Mouse (Mus musculus) CH12.LX (cell line): Measurements from ENCODE around the gene Pus7l. TPM values are rescaled to one million over a fixed set of nuclear protein-coding genes. Genes with fewer than 3 reads are reported as not detected.

Source experiments
- DNase-seq: peaks from one replicate; pipeline ENCODE4 v3.0.0-alpha.2; 2013; ENCODE audit errors: extremely low read depth
- H3K27ac ChIP-seq: 2 replicates; pipeline ENCODE4 v1.5.1; 2012; ENCODE audit warnings: low read depth, mild to moderate bottlenecking, control low read depth, moderate library complexity; ENCODE audit not compliant: insufficient read depth
- H3K27me3 ChIP-seq: replicated peaks from 2 replicates; pipeline ENCODE3; 2012; ENCODE audit warnings: inconsistent platforms
- H3K36me3 ChIP-seq, 2 experiments: replicated peaks in 1 of 2; 2 replicates each; pipeline versions ENCODE3 to v1.6.1; 2012; ENCODE audit warnings: inconsistent platforms in 1 of 2, low read length in 1 of 2, mild to moderate bottlenecking in 1 of 2, mixed read lengths in 1 of 2, moderate library complexity in 1 of 2; ENCODE audit not compliant: control insufficient read depth in 1 of 2, insufficient read depth in 1 of 2
- H3K4me1 ChIP-seq, 2 experiments: 2 replicates each; pipeline ENCODE4 v1.6.1; 2012; ENCODE audit warnings: inconsistent platforms in 1 of 2, moderate library complexity in 1 of 2; ENCODE audit not compliant: insufficient read depth in 2 of 2, control insufficient read depth in 1 of 2
- H3K4me2 ChIP-seq: 2 replicates; pipeline ENCODE4 v1.6.1; 2012; ENCODE audit warnings: low read depth, mild to moderate bottlenecking, control low read depth; ENCODE audit not compliant: poor library complexity, insufficient read depth, severe bottlenecking
- H3K4me3 ChIP-seq, 3 experiments: fragments of 150-350 bp in 1 of 3; sonication (generic) in 1 of 3; replicated peaks in 1 of 3; 2 replicates each; pipeline versions ENCODE3 to v1.5.1; 2011 to 2012; ENCODE audit warnings: low read depth in 2 of 3, low read length in 2 of 3, mild to moderate bottlenecking in 2 of 3, moderate library complexity in 2 of 3, control low read depth in 1 of 3, improper control_type of control experiment in 1 of 3, inconsistent platforms in 1 of 3, mixed read lengths in 1 of 3; ENCODE audit not compliant: poor library complexity in 1 of 3
- H3K79me2 ChIP-seq: replicated peaks from 2 replicates; pipeline ENCODE4 v1.6.1; 2012; ENCODE audit warnings: mild to moderate bottlenecking, moderate library complexity; ENCODE audit not compliant: control insufficient read depth, poor library complexity, insufficient read depth, severe bottlenecking; ENCODE audit errors: extremely low read depth
- H3K9ac ChIP-seq: 2 replicates; pipeline ENCODE4 v1.6.1; 2012; ENCODE audit warnings: low read depth, mild to moderate bottlenecking, control low read depth, moderate library complexity; ENCODE audit not compliant: insufficient read depth
- H3K9me3 ChIP-seq: replicated peaks from 2 replicates; pipeline ENCODE3; 2012; ENCODE audit warnings: low read length, inconsistent platforms, mixed read lengths
- BHLHE40 ChIP-seq: IDR thresholded peaks from 2 replicates; pipeline ENCODE4 v1.6.1; 2011; ENCODE audit warnings: mild to moderate bottlenecking, low read depth, low read length, improper control_type of control experiment
- CHD1 ChIP-seq: IDR thresholded peaks from 2 replicates; pipeline ENCODE4 v1.6.1; 2012; ENCODE audit warnings: low read depth, low read length, improper control_type of control experiment, inconsistent platforms
- HCFC1 ChIP-seq: IDR thresholded peaks from 2 replicates; pipeline ENCODE4 v1.6.1; 2012; ENCODE audit warnings: low read depth, mild to moderate bottlenecking, inconsistent platforms, low read length, improper control_type of control experiment
- IRF4 ChIP-seq: IDR thresholded peaks from 2 replicates; pipeline ENCODE4 v1.6.1; 2014; ENCODE audit warnings: low read depth, mild to moderate bottlenecking, inconsistent platforms, low read length, improper control_type of control experiment
- KAT2A ChIP-seq: IDR thresholded peaks from 2 replicates; pipeline ENCODE4 v1.6.1; 2012; ENCODE audit warnings: low read length, improper control_type of control experiment, inconsistent platforms; ENCODE audit not compliant: insufficient replicate concordance
- MAFK ChIP-seq: IDR thresholded peaks from 2 replicates; pipeline ENCODE4 v1.6.1; 2011; ENCODE audit warnings: low read length, improper control_type of control experiment; ENCODE audit not compliant: insufficient replicate concordance
- MAX ChIP-seq: IDR thresholded peaks from 2 replicates; pipeline ENCODE4 v1.6.1; 2011; ENCODE audit warnings: low read length, improper control_type of control experiment
- MAZ ChIP-seq: IDR thresholded peaks from 2 replicates; pipeline ENCODE4 v1.6.1; 2012; ENCODE audit warnings: low read depth, mild to moderate bottlenecking, inconsistent platforms, low read length, improper control_type of control experiment, moderate library complexity
- MEF2A ChIP-seq: IDR thresholded peaks from 2 replicates; pipeline ENCODE4 v1.6.1; 2014; ENCODE audit warnings: low read depth, mild to moderate bottlenecking, inconsistent platforms, low read length, improper control_type of control experiment, borderline replicate concordance
- MXI1 ChIP-seq: IDR thresholded peaks from 2 replicates; pipeline ENCODE4 v1.6.1; 2011; ENCODE audit warnings: mild to moderate bottlenecking, low read depth, low read length, improper control_type of control experiment
- MYC ChIP-seq: IDR thresholded peaks from 2 replicates; pipeline ENCODE4 v1.6.1; 2011; ENCODE audit warnings: low read depth, mild to moderate bottlenecking, improper control_type of control experiment, low read length
- NELFE ChIP-seq: IDR thresholded peaks from 2 replicates; pipeline ENCODE4 v1.6.1; 2011; ENCODE audit warnings: low read depth, low read length, improper control_type of control experiment
- NRF1 ChIP-seq: IDR thresholded peaks from 2 replicates; pipeline ENCODE4 v1.6.1; 2014; ENCODE audit warnings: low read depth, mild to moderate bottlenecking, inconsistent platforms, low read length, improper control_type of control experiment, moderate library complexity
- PAX5 ChIP-seq: IDR thresholded peaks from 2 replicates; pipeline ENCODE4 v1.6.1; 2012; ENCODE audit warnings: low read length, inconsistent platforms, mixed read lengths
- POLR2A ChIP-seq: IDR thresholded peaks from 2 replicates; pipeline ENCODE4 v1.6.1; 2011; ENCODE audit warnings: low read depth, mild to moderate bottlenecking, improper control_type of control experiment, low read length
- RCOR1 ChIP-seq: conservative IDR thresholded peaks from 2 replicates; pipeline ENCODE4 v1.6.1; 2012; ENCODE audit warnings: low read depth, mild to moderate bottlenecking, inconsistent platforms, low read length, improper control_type of control experiment
- SMC3 ChIP-seq: IDR thresholded peaks from 2 replicates; pipeline ENCODE4 v1.6.1; 2011; ENCODE audit warnings: low read depth, low read length, improper control_type of control experiment
- UBTF ChIP-seq: IDR thresholded peaks from 2 replicates; pipeline ENCODE4 v1.6.1; 2012; ENCODE audit warnings: low read depth, mild to moderate bottlenecking, inconsistent platforms, low read length, improper control_type of control experiment, moderate library complexity
- USF1 ChIP-seq: IDR thresholded peaks from 2 replicates; pipeline ENCODE4 v1.6.1; 2014; ENCODE audit warnings: low read depth, mild to moderate bottlenecking, inconsistent platforms, low read length, improper control_type of control experiment
- USF2 ChIP-seq: conservative IDR thresholded peaks from 2 replicates; pipeline ENCODE4 v1.6.1; 2011; ENCODE audit warnings: low read depth, low read length, improper control_type of control experiment
- ZC3H11A ChIP-seq: IDR thresholded peaks from 2 replicates; pipeline ENCODE4 v1.6.1; 2012; ENCODE audit warnings: low read depth, mild to moderate bottlenecking, inconsistent platforms, low read length, improper control_type of control experiment
- dilution Hi-C: fragments of 300-500 bp; cut with MboI; formaldehyde crosslinking; loops from 2 replicates; pipeline ENCODE4 v1.14.3; 2020; ENCODE audit warnings: low sequenced_read_pairs; ENCODE audit not compliant: extremely low pct_unique_long_range_greater_than_20kb, extremely low pct_ligation_motif_present
- in situ Hi-C: fragments of 300-500 bp; cut with MboI; formaldehyde crosslinking; loops from 3 replicates; pipeline ENCODE4 v1.14.3; 2019; ENCODE audit warnings: low sequenced_read_pairs, low pct_ligation_motif_present, low pct_unique_long_range_greater_than_20kb, mixed read lengths
- polyA plus RNA-seq: library from polyadenylated mRNA; unstranded; fragments of >175 nt; gene quantifications from 2 replicates; pipeline ENCODE4 v1.2.1, GENCODE M21; 2012; ENCODE audit warnings: low read depth; ENCODE audit not compliant: insufficient read length
- total RNA-seq, 2 experiments: library from RNA; depleted of rRNA; stranded (reverse); fragments of 300-350 nt in 1 of 2; fragments of >200 nt in 1 of 2; gene quantifications; 2 replicates each; pipeline ENCODE4 v1.2.3; 2012 to 2014

Pus7l gene
- total and polyA plus RNA-seq, 3 experiments: 14.8 to 16.9 (median 15.2) TPM

- Histone ChIP-seq H3K27me3 (no peaks in the 10 kb centered on the region), H3K9ac (no peak overlapping the region), H3K9me3 (no peaks in the 10 kb centered on the region), H3K4me2 (no peak overlapping the region), H3K79me2 (no peaks in the 10 kb centered on the region), H3K4me3 (no peak overlapping the region), H3K4me1 (peaks cover 0 to 3% of the 10 kb centered on the region in 2 experiments; a peak in 1 of 4 replicates), H3K36me3 (peaks cover 30 to 74% of the 10 kb centered on the region in 2 experiments), H3K27ac (no peak overlapping the region)
- dilution Hi-C loops: no loop called here
- DNase-seq: no peak
- in situ Hi-C loops: loop anchor here (10.0 to 25.0 kb wide), 3 partner anchors 171 to 996 kb away; no protein-coding TSS in a partner anchor
- TF ChIP-seq KAT2A (no peak), NELFE (no peak), RCOR1 (no peak), MXI1 (no peak), NRF1 (no peak), CHD1 (no peak), POLR2A (no peak), HCFC1 (no peak), MYC (no peak)
Measured at GRCm38 (mm10) chr15:94532956-94533355, 10.4 kb downstream of the Pus7l start.

GRCm38 (mm10) chr15:94532306-94532705 is 11.0 kb downstream of the Pus7l start:
- no peak overlapping the region for H3K4me3 ChIP-seq
- no peak for TF ChIP-seq MAZ
- no peak for TF ChIP-seq RCOR1
- TF ChIP-seq USF1: no peak
- no peak for TF ChIP-seq ZC3H11A
- no peak for TF ChIP-seq USF2
- no peak for TF ChIP-seq SMC3
- peaks cover 37 to 77% of the 10 kb centered on the region in 2 experiments for H3K36me3 ChIP-seq
- H3K79me2 ChIP-seq: no peaks in the 10 kb centered on the region
- DNase-seq: no peak
- no peaks in the 10 kb centered on the region for H3K4me1 ChIP-seq
- H3K4me2 ChIP-seq: no peak overlapping the region
- H3K27ac ChIP-seq: no peak overlapping the region
- H3K27me3 ChIP-seq: no peaks in the 10 kb centered on the region
- no peaks in the 10 kb centered on the region for H3K9me3 ChIP-seq
- dilution Hi-C loops: no loop called here
- in situ Hi-C loops: loop anchor here (10.0 to 25.0 kb wide), 3 partner anchors 170 to 995 kb away; no protein-coding TSS in a partner anchor
- H3K9ac ChIP-seq: no peak overlapping the region

- no peak for TF ChIP-seq ZC3H11A
- no peak for TF ChIP-seq MEF2A
- no peak for TF ChIP-seq MAFK
- no peak for TF ChIP-seq IRF4
- no peak for TF ChIP-seq BHLHE40
- no peak for TF ChIP-seq HCFC1
- TF ChIP-seq PAX5: no peak
- TF ChIP-seq MAX: no peak
- no peak for TF ChIP-seq UBTF
- no peak for DNase-seq
- no peak overlapping the region for H3K9ac ChIP-seq
- in situ Hi-C loops (loop anchor here (10.0 to 25.0 kb wide), 3 partner anchors 168 to 993 kb away; no protein-coding TSS in a partner anchor), dilution Hi-C loops (no loop called here)
- peaks cover 51 to 82% of the 10 kb centered on the region in 2 experiments for H3K36me3 ChIP-seq
- no peaks in the 10 kb centered on the region for H3K4me1 ChIP-seq
- H3K4me2 ChIP-seq: no peak overlapping the region
- H3K79me2 ChIP-seq: no peaks in the 10 kb centered on the region
- H3K9me3 ChIP-seq: no peaks in the 10 kb centered on the region
- no peak overlapping the region for H3K4me3 ChIP-seq
- H3K27me3 ChIP-seq: no peaks in the 10 kb centered on the region
- H3K27ac ChIP-seq: no peak overlapping the region
Measured at GRCm38 (mm10) chr15:94530519-94530918, 12.8 kb downstream of the Pus7l start.
